Mouse (Mus musculus) neural tube, embryonic 12.5 days (tissue): ENCODE measurements around the gene Gm813. TPM values are rescaled to one million over a fixed set of nuclear protein-coding genes. Genes with fewer than 3 reads are reported as not detected.
"Not testable (repeated sequence)": the region's sequence is repeated elsewhere in the genome, so short reads cannot be mapped to it uniquely, and the experiment has no call there.

Experiments used
- ATAC-seq: fragments of 200-750 bp; cut with Nextera tagmentation; 2 replicates; pipeline ENCODE4 v1.8.0; 2017; ENCODE audit warnings: low read depth, mild to moderate bottlenecking, moderate TSS enrichment, moderate library complexity; ENCODE audit not compliant: low FRiP score
- H3K27ac ChIP-seq: fragments of 300-500 bp; sonication (generic); 2 replicates; pipeline ENCODE4 v1.5.1; 2016
- H3K27me3 ChIP-seq: fragments of 300-500 bp; sonication (generic); replicated peaks from 2 replicates; pipeline ENCODE4 v1.6.1; 2016; ENCODE audit warnings: mild to moderate bottlenecking
- H3K36me3 ChIP-seq: fragments of 300-500 bp; sonication (generic); 2 replicates; pipeline ENCODE4 v1.6.1; 2016; ENCODE audit warnings: mild to moderate bottlenecking
- H3K4me1 ChIP-seq: fragments of 300-500 bp; sonication (generic); 2 replicates; pipeline ENCODE4 v1.6.1; 2016
- H3K4me2 ChIP-seq: fragments of 300-500 bp; sonication (generic); replicated peaks from 2 replicates; pipeline ENCODE4 v1.6.1; 2016; ENCODE audit warnings: mild to moderate bottlenecking
- H3K4me3 ChIP-seq: fragments of 300-500 bp; sonication (generic); 2 replicates; pipeline ENCODE4 v1.5.1; 2016
- H3K9ac ChIP-seq: fragments of 300-500 bp; sonication (generic); 2 replicates; pipeline ENCODE4 v1.6.1; 2016; ENCODE audit warnings: mild to moderate bottlenecking
- H3K9me3 ChIP-seq: fragments of 300-500 bp; sonication (generic); 2 replicates; pipeline ENCODE4 v1.6.1; 2016; ENCODE audit warnings: mild to moderate bottlenecking
- WGBS: fragments of 180-500 bp; shearing (Covaris S2); methylation state at CpG from one replicate; pipeline ENCODE4 v1.1.7; 2016; 5-methylcytosine and 5-hydroxymethylcytosine counted together
- polyA plus RNA-seq: library from polyadenylated mRNA; unstranded; fragments of >200 nt; fragmentation: Nextera tagmentation; extraction: Ambion mirVana; gene quantifications from 2 replicates; pipeline ENCODE4 v1.2.1, GENCODE M21; 2016

The Gm813 gene
- not detected in 2 replicates for polyA plus RNA-seq

- 90% methylated on average over 6 of the region's 6 CpGs for WGBS
- Histone ChIP-seq H3K4me3 (no peak within 1 kb of the TSS), H3K4me1 (no peaks in the 10 kb centered on the region), H3K27ac (no peak within 1 kb of the TSS), H3K9me3 (no peaks in the 10 kb centered on the region), H3K27me3 (no peaks in the 10 kb centered on the region), H3K36me3 (no peaks in the 10 kb centered on the region), H3K9ac (no peak within 1 kb of the TSS), H3K4me2 (no peak within 1 kb of the TSS)
- ATAC-seq: no peak
Observed at GRCm38 (mm10) chr16:58616878-58617277, at the start of gene Gm813. TSS of gene Gm813 (minus strand) at chr16:58616978.

GRCm38 (mm10) chr16:58665137-58665536 is 48.4 kb upstream of the Gm813 start:
- H3K4me2 ChIP-seq, H3K36me3 ChIP-seq, H3K27ac ChIP-seq, H3K27me3 ChIP-seq, H3K4me1 ChIP-seq, ATAC-seq, H3K9ac ChIP-seq, H3K9me3 ChIP-seq, H3K4me3 ChIP-seq: not testable (repeated sequence)

GRCm38 (mm10) chr16:58663816-58664215 is 47.0 kb upstream of the Gm813 start:
- no peak overlapping the region for H3K27ac ChIP-seq
- no peak overlapping the region for H3K4me3 ChIP-seq
- no peak overlapping the region for H3K9ac ChIP-seq
- no peaks in the 10 kb centered on the region for H3K36me3 ChIP-seq
- WGBS: 93% methylated on average over 2 of the region's 2 CpGs
- H3K4me2 ChIP-seq: no peak overlapping the region
- ATAC-seq: no peak
- H3K27me3 ChIP-seq: no peaks in the 10 kb centered on the region
- no peaks in the 10 kb centered on the region for H3K9me3 ChIP-seq
- H3K4me1 ChIP-seq: no peaks in the 10 kb centered on the region

GRCm38 (mm10) chr16:58663021-58663420 is 46.2 kb upstream of the Gm813 start:
- ATAC-seq: no peak
- 78% methylated on average over 5 of the region's 5 CpGs for WGBS
- H3K27me3 ChIP-seq: no peaks in the 10 kb centered on the region

GRCm38 (mm10) chr16:58662287-58662791 is 45.6 kb upstream of the Gm813 start:
- H3K27me3 ChIP-seq: no peaks in the 10 kb centered on the region
- no peak overlapping the region for H3K9ac ChIP-seq
- no peak overlapping the region for H3K4me2 ChIP-seq
- H3K9me3 ChIP-seq: no peaks in the 10 kb centered on the region
- H3K36me3 ChIP-seq: no peaks in the 10 kb centered on the region
- no peaks in the 10 kb centered on the region for H3K4me1 ChIP-seq
- H3K27ac ChIP-seq: no peak overlapping the region
- no peak overlapping the region for H3K4me3 ChIP-seq
- no peak for ATAC-seq

More at GRCm38 (mm10) chr16:58663021-58663420, 46.2 kb upstream of the Gm813 start:
- no peak overlapping the region for H3K9ac ChIP-seq
- no peak overlapping the region for H3K4me2 ChIP-seq
- no peak overlapping the region for H3K27ac ChIP-seq
- H3K36me3 ChIP-seq: no peaks in the 10 kb centered on the region
- H3K9me3 ChIP-seq: no peaks in the 10 kb centered on the region
- H3K4me3 ChIP-seq: no peak overlapping the region
- no peaks in the 10 kb centered on the region for H3K4me1 ChIP-seq

- Histone ChIP-seq H3K9ac (no peak overlapping the region), H3K27me3 (no peaks in the 10 kb centered on the region), H3K4me3 (no peak overlapping the region), H3K4me2 (no peak overlapping the region), H3K4me1 (no peaks in the 10 kb centered on the region), H3K9me3 (no peaks in the 10 kb centered on the region), H3K36me3 (no peaks in the 10 kb centered on the region), H3K27ac (no peak overlapping the region)
- ATAC-seq: no peak
- 75% methylated on average over 5 of the region's 5 CpGs for WGBS
Observed at GRCm38 (mm10) chr16:58661826-58662225, 45.0 kb upstream of the Gm813 start.

- Histone ChIP-seq H3K4me2 (no peak overlapping the region), H3K9ac (no peak overlapping the region), H3K36me3 (no peaks in the 10 kb centered on the region), H3K4me3 (no peak overlapping the region), H3K4me1 (no peaks in the 10 kb centered on the region), H3K27me3 (no peaks in the 10 kb centered on the region), H3K27ac (no peak overlapping the region), H3K9me3 (no peaks in the 10 kb centered on the region)
- 87% methylated on average over 6 of the region's 6 CpGs for WGBS
- ATAC-seq: no peak
Observed at GRCm38 (mm10) chr16:58658668-58659067, 41.9 kb upstream of the Gm813 start.

GRCm38 (mm10) chr16:58656526-58656925 is 39.7 kb upstream of the Gm813 start:
- 83% methylated on average over 4 of the region's 4 CpGs for WGBS
- Histone ChIP-seq H3K4me2 (no peak overlapping the region), H3K4me1 (no peaks in the 10 kb centered on the region), H3K36me3 (no peaks in the 10 kb centered on the region), H3K27me3 (no peaks in the 10 kb centered on the region), H3K9me3 (no peaks in the 10 kb centered on the region), H3K9ac (no peak overlapping the region), H3K4me3 (no peak overlapping the region), H3K27ac (no peak overlapping the region)
- ATAC-seq: no peak

GRCm38 (mm10) chr16:58655751-58656150 is 39.0 kb upstream of the Gm813 start:
- Histone ChIP-seq H3K27me3 (no peaks in the 10 kb centered on the region), H3K4me3 (no peak overlapping the region), H3K4me1 (no peaks in the 10 kb centered on the region), H3K36me3 (no peaks in the 10 kb centered on the region), H3K9ac (no peak overlapping the region), H3K9me3 (no peaks in the 10 kb centered on the region), H3K27ac (no peak overlapping the region), H3K4me2 (no peak overlapping the region)
- no peak for ATAC-seq

- Histone ChIP-seq H3K36me3 (no peaks in the 10 kb centered on the region), H3K4me1 (no peaks in the 10 kb centered on the region), H3K27ac (no peak overlapping the region), H3K27me3 (no peaks in the 10 kb centered on the region), H3K4me2 (no peak overlapping the region), H3K4me3 (no peak overlapping the region), H3K9ac (no peak overlapping the region), H3K9me3 (no peaks in the 10 kb centered on the region)
- 95% methylated on average over 10 of the region's 10 CpGs for WGBS
- no peak for ATAC-seq
Observed at GRCm38 (mm10) chr16:58649979-58650378, 33.2 kb upstream of the Gm813 start.

- H3K4me3 ChIP-seq: no peak within 1 kb of the TSS
- H3K27ac ChIP-seq: no peak within 1 kb of the TSS
- no peak within 1 kb of the TSS for H3K9ac ChIP-seq
- no peaks in the 10 kb centered on the region for H3K36me3 ChIP-seq
- no peak for ATAC-seq
- no peaks in the 10 kb centered on the region for H3K4me1 ChIP-seq
- H3K4me2 ChIP-seq: no peak within 1 kb of the TSS
- H3K27me3 ChIP-seq: no peaks in the 10 kb centered on the region
- no peaks in the 10 kb centered on the region for H3K9me3 ChIP-seq
- WGBS: 85% methylated on average over 3 of the region's 3 CpGs
Observed at GRCm38 (mm10) chr16:58638689-58639175, 22.0 kb upstream of the Gm813 start, which contains the start of gene E330017A01Rik. TSS of gene E330017A01Rik (minus strand) at chr16:58638739.

GRCm38 (mm10) chr16:58638016-58638415 is 21.2 kb upstream of the Gm813 start:
- H3K4me1 ChIP-seq: no peaks in the 10 kb centered on the region
- no peaks in the 10 kb centered on the region for H3K36me3 ChIP-seq
- no peaks in the 10 kb centered on the region for H3K9me3 ChIP-seq
- ATAC-seq: no peak
- no peak overlapping the region for H3K4me2 ChIP-seq
- no peak overlapping the region for H3K27ac ChIP-seq
- no peak overlapping the region for H3K9ac ChIP-seq
- no peak overlapping the region for H3K4me3 ChIP-seq
- no peaks in the 10 kb centered on the region for H3K27me3 ChIP-seq
- 85% methylated on average over 7 of the region's 7 CpGs for WGBS

GRCm38 (mm10) chr16:58637448-58637847 is 20.7 kb upstream of the Gm813 start:
- Histone ChIP-seq H3K27me3 (no peaks in the 10 kb centered on the region), H3K9me3 (no peaks in the 10 kb centered on the region), H3K4me1 (no peaks in the 10 kb centered on the region), H3K4me2 (no peak overlapping the region), H3K27ac (no peak overlapping the region), H3K36me3 (no peaks in the 10 kb centered on the region), H3K4me3 (no peak overlapping the region), H3K9ac (no peak overlapping the region)
- WGBS: 78% methylated on average over 4 of the region's 4 CpGs
- ATAC-seq: no peak
